Mouse (Mus musculus) megakaryocyte, embryonic 14.5 days (primary cell): Measurements from ENCODE around the gene Iqce.

Source experiments
- FLI1 ChIP-seq: IDR thresholded peaks from 2 replicates; pipeline ENCODE4 v1.6.1; 2012; ENCODE audit warnings: low read length, inconsistent platforms, mixed read lengths
- GATA1 ChIP-seq: IDR thresholded peaks from 3 replicates; pipeline ENCODE4 v1.6.1; 2012; ENCODE audit warnings: mixed read lengths, low read length, inconsistent platforms, borderline replicate concordance

DNA sequence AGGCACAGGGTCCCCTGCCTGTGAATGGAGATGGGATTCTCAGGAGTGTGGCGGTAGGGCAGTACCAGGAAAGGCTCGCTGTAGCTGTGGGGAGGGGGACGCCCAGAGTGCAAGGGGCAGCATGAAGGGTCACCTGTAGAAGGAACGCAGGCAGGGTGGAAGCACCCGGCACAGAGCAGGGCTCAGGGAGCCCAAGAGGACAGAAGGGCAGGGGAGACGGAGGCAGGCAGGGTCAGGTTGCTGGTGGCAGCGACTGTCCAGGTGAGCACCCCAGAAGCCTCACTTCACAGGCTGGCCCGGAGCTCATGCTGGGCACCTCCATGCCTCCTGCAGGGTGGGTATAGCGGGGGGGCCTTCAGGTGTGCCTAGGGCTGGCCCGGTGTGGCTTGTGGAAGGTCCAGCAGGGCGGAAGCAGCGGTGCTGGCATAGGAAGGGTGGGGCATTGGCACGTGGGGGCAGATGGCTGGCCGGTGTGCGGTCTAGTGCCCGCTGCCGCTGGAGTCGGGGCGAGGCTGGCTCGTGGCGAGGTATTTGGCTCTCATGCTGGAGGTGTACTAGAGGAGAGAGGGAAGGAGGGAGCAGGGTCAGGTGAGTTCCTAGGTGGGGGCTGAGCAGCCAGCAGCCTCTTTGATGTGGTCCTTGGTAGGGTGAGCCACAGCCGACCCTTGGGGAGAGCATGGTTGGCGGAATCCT lies 79.1 kb downstream of the Iqce start:
- no peak for TF ChIP-seq GATA1
- no peak for TF ChIP-seq FLI1
